9 mouse cellular contexts compared by ENCODE assay signal in genomic region chr8:11486142-11486541, GRCm38 (mm10). TPM values are rescaled to one million over a fixed set of nuclear protein-coding genes. Genes with fewer than 3 reads are reported as not detected.
DNase-seq lines count a peak whose midpoint lies in the region; TF ChIP-seq lines count a peak whose summit lies in the region.
"Had no signal": no experiment of that assay in that cellular context is flagged by ENCODE, and none has a peak within 500 bp of the region (broad histone marks: within the 10 kb centered on the region; RNA-seq: fewer than 3 reads in every experiment).

No protein-coding gene starts in this region.

- intact Hi-C loops in gastrocnemius, postnatal 14 days (cut with DNase I; ENCODE audit: low total_unique reads) = loop anchor here (5.0 to 10.0 kb wide), 3 partner anchors 34 to 241 kb away; no protein-coding TSS in a partner anchor

- TF ChIP-seq POLR2A in lung, adult 2 months (IDR thresholded peaks at IDR 0.05; ENCODE audit: borderline replicate concordance, extremely low read depth, low read depth, low read length) = no peak

- H3K79me3 ChIP-seq in C2C12 (ENCODE audit: low read depth) = no peaks in the 10 kb centered on the region

- no peaks in the 10 kb centered on the region for H3K4me1 ChIP-seq in lung, adult 2 months (ENCODE audit: control insufficient read depth, insufficient read depth, low read length)
- H3K4me1 ChIP-seq: hindbrain, embryonic 15.5 days had no signal

- no peak overlapping the region for H3K4me3 ChIP-seq in C2C12 (ENCODE audit: insufficient read depth, poor library complexity, severe bottlenecking)
- H3K4me3 ChIP-seq in lung, adult 2 months (replicated peaks; ENCODE audit: extremely low read depth, low read depth, low read length) = no peak overlapping the region
- H3K4me3 ChIP-seq: hindbrain, embryonic 15.5 days had no signal

- H3K36me3 ChIP-seq in C2C12 (ENCODE audit: control insufficient read depth, insufficient read depth) = no peaks in the 10 kb centered on the region
- H3K36me3 ChIP-seq: hindbrain, embryonic 15.5 days had no signal

- no peaks in the 10 kb centered on the region for H3K79me2 ChIP-seq in C2C12 (ENCODE audit: control insufficient read depth, insufficient read depth)

- DNase-seq in MEL-GATA-1-ER (ENCODE audit: extremely low read depth, low read depth) = peak; percentile 46
- peak; percentile 86 to 91 for DNase-seq in cerebellum, postnatal 10 days
- DNase-seq in gastrocnemius, postnatal 14 days = peak; percentile 70
- DNase-seq in kidney, postnatal 14 days = peak; percentile 81
- peak; percentile 77 for DNase-seq in lung, adult 2 months
- DNase-seq in retina, postnatal 1 day = peak; percentile 88
- no peak for DNase-seq in Muller cell, postnatal 12 days (ENCODE audit: inconsistent ontology term)

- TF ChIP-seq CTCF in C2C12 (IDR thresholded peaks at IDR 0.05; ENCODE audit: control insufficient read depth, insufficient read depth, insufficient read length) = peak; percentile 41
- TF ChIP-seq CTCF in lung, adult 2 months (IDR thresholded peaks at IDR 0.05; ENCODE audit: insufficient read depth, low read length) = peak; percentile 77

- peaks cover 15% of the 10 kb centered on the region for H3K27me3 ChIP-seq in C2C12 (ENCODE audit: control insufficient read depth, insufficient read depth, insufficient read length)

- WGBS in lung, adult 2 months = 15% methylated on average over 7 of the region's 7 CpGs

- no peak overlapping the region for H3ac ChIP-seq in C2C12 (ENCODE audit: control insufficient read depth, insufficient read length, low read depth)

TF ChIP-seq in C2C12, 6 proteins besides CTCF, POLR2A, EP300 and RAD21:
- TF ChIP-seq FOSL1 (IDR thresholded peaks at IDR 0.05; ENCODE audit: insufficient read depth, low read length, poor library complexity, severe bottlenecking) = no peak
- no peak for TF ChIP-seq USF1 (IDR thresholded peaks at IDR 0.05; ENCODE audit: low read depth)

RNA-seq across cellular contexts. Expression of gene Rab20, which starts 7.6 kb away (rescaled TPM):
- 2.1 TPM for polyA plus RNA-seq in C2C12 (2012; fragmentation: generic; extraction: Trizol)
- under 1 TPM; 0.53 to 0.69 TPM for total RNA-seq in gastrocnemius, postnatal 14 days (2021)
- 17.3 and 19.5 TPM in 2 replicates for polyA plus RNA-seq in lung, adult 2 months (2012; rRNA removed)

RNA-seq across cellular contexts. Expression of gene Naxd, which starts 11.2 kb away (rescaled TPM):
- polyA plus RNA-seq in C2C12 (2012; fragmentation: generic; extraction: Trizol) = 51.0 TPM
- total RNA-seq in gastrocnemius, postnatal 14 days (2021) = 10 to 100 TPM; 23.4 to 27.3 TPM
- polyA plus RNA-seq in lung, adult 2 months (2012; rRNA removed) = 142 and 150 TPM in 2 replicates
